Mouse (Mus musculus) heart, postnatal 25 days (tissue): ENCODE data around the gene Rbm6. TPM values are rescaled to one million over a fixed set of nuclear protein-coding genes. Genes with fewer than 3 reads are reported as not detected.

Experiments
- total RNA-seq, 2 experiments: library from RNA; stranded (reverse); gene quantifications; 2 replicates each; pipeline ENCODE4 v1.2.3; 2021

Rbm6 gene
- total RNA-seq, 2 experiments from 2014 or later, result 29.9 to 30.3 TPM

Other genes with a start within 250 kb of the Rbm6 start
- 100 to 1,000 TPM; 241 to 257 TPM for gene Gnai2, start 237.9 kb downstream of the Rbm6 start, total RNA-seq
- 10 to 100 TPM; 62.0 to 69.7 TPM for gene Slc38a3, start 203.7 kb downstream of the Rbm6 start, total RNA-seq
- gene Gnat1, start 193.5 kb downstream of the Rbm6 start, total RNA-seq, result not detected
- 10 to 100 TPM; 15.1 to 15.8 TPM for gene Sema3f, start 162.8 kb downstream of the Rbm6 start, total RNA-seq
- 10 to 100 TPM; 48.0 to 62.7 TPM for gene Rbm5, start 102.2 kb downstream of the Rbm6 start, total RNA-seq
- 10 to 100 TPM; 10.8 to 11.2 TPM for gene Mon1a, start 14.9 kb upstream of the Rbm6 start, total RNA-seq
- 1 to 10 TPM; 2.4 to 3.4 TPM for gene Mst1r, start 33.6 kb upstream of the Rbm6 start, total RNA-seq
- gene Actl11, start 55.2 kb upstream of the Rbm6 start, total RNA-seq, result not detected
- gene Camkv, start 62.4 kb upstream of the Rbm6 start, total RNA-seq, result not detected
- under 1 TPM; 0.59 to 0.73 TPM for gene Traip, start 76.9 kb upstream of the Rbm6 start, total RNA-seq
- 10 to 100 TPM; 12.0 to 14.9 TPM for gene Uba7, start 102.3 kb upstream of the Rbm6 start, total RNA-seq
- gene Gm20661, start 109.8 kb upstream of the Rbm6 start, total RNA-seq, result under 1 TPM in 1 of 2 experiments, not detected in 1; 0.60 TPM
- 10 to 100 TPM in 1 of 2 experiments, 1 to 10 TPM in 1; 9.9 to 11.1 TPM for gene Inka1, start 112.6 kb upstream of the Rbm6 start, total RNA-seq
- gene Cdhr4, start 119.3 kb upstream of the Rbm6 start, total RNA-seq, result 1 to 10 TPM in 1 of 2 experiments, under 1 TPM in 1; 0.87 to 1.0 TPM
- 1 to 10 TPM; 1.1 to 1.4 TPM for gene Gm20662, start 123.1 kb upstream of the Rbm6 start, total RNA-seq
- gene Ip6k1, start 129.3 kb upstream of the Rbm6 start, total RNA-seq, result 10 to 100 TPM; 44.8 TPM
- 10 to 100 TPM in 1 of 2 experiments, 1 to 10 TPM in 1; 9.4 to 10.7 TPM for gene Gmppb, start 176.0 kb upstream of the Rbm6 start, total RNA-seq
- gene Amigo3, start 179.9 kb upstream of the Rbm6 start, total RNA-seq, result 1 to 10 TPM; 1.8 TPM
- not detected for gene Mst1, start 207.2 kb upstream of the Rbm6 start, total RNA-seq
- gene Rnf123, start 210.1 kb upstream of the Rbm6 start, total RNA-seq, result 100 to 1,000 TPM in 1 of 2 experiments, 10 to 100 TPM in 1; 90.1 to 112 TPM
- gene Apeh, start 221.4 kb upstream of the Rbm6 start, total RNA-seq, result 10 to 100 TPM; 43.1 to 45.4 TPM